Mouse (Mus musculus) layer of hippocampus, adult 18-20 months (tissue): ENCODE data around the gene Olfr267. TPM values are rescaled to one million over a fixed set of nuclear protein-coding genes. Genes with fewer than 3 reads are reported as not detected.

Experiments used
- DNase-seq, 2 experiments: peaks; one replicate each; pipeline ENCODE4 v3.0.0; 2022; ENCODE audit warnings: low spot score in 2 of 2
- long read RNA-seq: library from polyadenylated mRNA; stranded (forward); transcript quantifications from one replicate; pipeline ENCODE4 v2.0.0, GENCODE M21; 2021
- total RNA-seq, 2 experiments: library from RNA; stranded (reverse); gene quantifications; 2 replicates each; pipeline ENCODE4 v1.2.3; 2021

Olfr267 gene
- total RNA-seq: under 1 TPM; 0.12 to 0.20 TPM
- long read RNA-seq: 0 reads

GRCm38 (mm10) chr4:58787616-58788015 is at the start of gene Olfr267:
Gene Olfr267, minus strand, starts transcription at chr4:58787716.
- no peak for DNase-seq

- no peak for DNase-seq
Observed at GRCm38 (mm10) chr4:58832908-58833307, 45.4 kb upstream of the Olfr267 start.

DNA sequence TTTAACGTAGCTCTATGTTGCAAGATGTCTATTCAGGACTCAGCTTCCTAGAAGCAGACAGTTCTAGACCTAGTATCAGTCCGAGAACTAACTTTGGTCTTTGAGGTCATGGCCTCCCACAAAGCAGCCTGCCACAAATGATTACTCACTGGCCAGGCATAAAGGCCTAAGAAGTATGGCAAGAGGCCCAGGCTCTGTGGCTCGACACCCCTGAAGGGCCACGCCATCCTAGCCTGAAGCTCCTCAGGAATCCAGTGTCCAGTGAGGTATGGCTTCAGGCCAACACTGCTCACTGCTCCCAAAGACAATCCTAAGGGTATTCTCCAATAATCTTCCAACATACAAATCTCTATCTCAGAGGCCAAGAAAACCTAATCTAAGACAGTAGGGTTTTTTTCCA is 38.4 kb upstream of the Olfr267 start:
- DNase-seq: no peak

DNA sequence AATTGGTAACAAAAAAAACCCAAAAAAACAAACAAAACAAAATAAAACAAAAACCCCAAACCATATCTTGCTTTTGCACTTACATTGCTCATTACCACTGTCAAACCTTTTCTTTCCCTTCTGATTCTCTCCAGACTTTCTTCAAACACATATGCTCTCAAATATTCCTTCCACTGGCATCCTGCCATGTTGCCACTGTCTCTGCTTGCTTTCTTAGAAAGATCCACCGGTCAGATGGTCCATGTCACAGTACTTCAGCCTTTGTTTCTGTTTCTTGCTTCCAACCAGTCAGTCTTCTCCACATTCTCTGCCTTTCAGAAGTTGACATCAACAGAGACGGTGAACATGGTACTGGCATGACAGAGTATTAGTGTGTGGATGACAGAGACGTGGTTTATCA is 857 bp downstream of the Olfr267 start:
- DNase-seq: peak in 1 of 2 experiments; percentile 4

DNA sequence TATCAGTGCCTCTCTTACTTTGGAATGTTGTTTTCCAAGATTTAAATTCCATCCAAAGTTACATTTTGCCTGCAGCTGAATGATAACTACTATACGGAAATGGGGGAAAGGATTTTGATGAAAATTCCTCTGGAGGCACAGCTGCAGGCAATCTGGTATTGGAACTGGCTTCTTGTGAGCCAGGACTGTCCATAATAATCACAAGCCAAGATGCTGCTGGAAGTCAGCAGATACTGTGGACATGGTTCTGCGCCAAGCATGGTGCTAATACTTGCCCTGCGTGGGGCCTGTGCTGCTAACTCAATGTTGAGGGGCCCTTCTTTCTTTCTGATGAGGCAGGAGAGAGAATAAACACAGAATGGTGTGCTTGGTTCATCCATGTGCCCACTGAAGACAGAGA is 24.1 kb downstream of the Olfr267 start:
- no peak for DNase-seq

DNA sequence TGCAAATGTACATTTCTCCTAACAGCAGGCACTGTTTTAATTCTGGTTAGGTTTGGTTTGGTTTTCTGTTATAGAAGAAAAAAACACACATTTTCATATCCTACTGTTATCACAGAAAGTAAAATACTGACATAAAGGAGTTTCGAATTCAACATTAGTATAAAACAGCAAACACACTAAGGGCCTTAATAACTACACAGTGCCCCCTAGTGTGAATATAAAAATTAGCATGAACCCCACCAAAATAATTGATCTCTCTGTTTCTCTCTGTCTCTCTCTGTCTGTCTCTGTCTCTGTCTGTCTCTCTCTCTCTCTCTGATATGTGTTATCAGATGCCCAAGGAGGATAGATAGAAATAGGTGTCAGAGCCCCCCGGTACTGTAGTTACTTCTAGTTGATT is 38.0 kb downstream of the Olfr267 start:
- peak in 1 of 2 experiments; percentile 19 for DNase-seq

DNA sequence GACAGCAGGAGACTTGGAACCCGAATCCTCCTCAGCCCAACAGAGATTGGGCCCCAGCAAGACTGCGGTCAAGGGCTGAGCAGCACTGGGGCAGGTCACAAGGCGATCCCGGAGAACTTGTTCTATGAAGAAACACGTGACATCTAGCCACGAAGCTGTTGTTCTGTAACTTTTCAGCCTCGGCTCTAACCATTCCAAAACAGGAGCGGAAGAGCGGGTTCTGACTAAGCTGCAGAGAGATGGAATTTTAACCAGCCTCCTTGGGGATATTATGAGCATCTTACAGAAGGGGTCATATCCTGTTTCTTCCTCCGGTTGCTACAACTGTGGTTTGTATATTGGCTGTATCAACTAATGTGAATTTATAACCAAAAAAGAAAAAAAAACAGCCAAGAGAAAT is 38.4 kb downstream of the Olfr267 start:
- no peak for DNase-seq

GRCm38 (mm10) chr4:58745583-58746222 is 41.8 kb downstream of the Olfr267 start:
- no peak for DNase-seq

GRCm38 (mm10) chr4:58736867-58737633 is 50.5 kb downstream of the Olfr267 start:
- DNase-seq: peak in 1 of 2 experiments; percentile 18

Other genes starting within 250 kb of the Olfr267 start
- 10 to 100 TPM; 18.0 to 21.2 TPM for gene Lpar1, start 233.8 kb downstream of the Olfr267 start, total RNA-seq
- 100 to 1,000 TPM; 119 to 120 TPM for gene Ecpas, start 125.0 kb upstream of the Olfr267 start, total RNA-seq
- gene Zkscan16, start 155.9 kb upstream of the Olfr267 start, total RNA-seq: 10 to 100 TPM; 55.5 to 58.4 TPM
- gene Ptgr1, start 199.4 kb upstream of the Olfr267 start, total RNA-seq: 1 to 10 TPM; 2.6 to 3.2 TPM
- gene Dnajc25, start 207.3 kb upstream of the Olfr267 start, total RNA-seq: 1 to 10 TPM; 3.4 to 4.8 TPM
- gene Gm20503, start 215.5 kb upstream of the Olfr267 start, total RNA-seq: 1 to 10 TPM; 2.6 to 3.6 TPM
- gene Gng10, start 247.4 kb upstream of the Olfr267 start, total RNA-seq: 10 to 100 TPM; 81.9 to 83.1 TPM